Mouse (Mus musculus) midbrain, embryonic 16.5 days (tissue): ENCODE results near the gene Glyctk. TPM values are rescaled to one million over a fixed set of nuclear protein-coding genes. Genes with fewer than 3 reads are reported as not detected.

ENCODE experiments used
- ATAC-seq: fragments of 200-750 bp; cut with Nextera tagmentation; 2 replicates; pipeline ENCODE4 v1.8.0; 2017; ENCODE audit warnings: moderate TSS enrichment
- H3K27ac ChIP-seq: fragments of 300-500 bp; sonication (generic); 2 replicates; pipeline ENCODE4 v1.5.1; 2014; ENCODE audit warnings: mild to moderate bottlenecking, low read length, mixed read lengths
- H3K27me3 ChIP-seq: fragments of 300-500 bp; sonication (generic); 2 replicates; pipeline ENCODE4 v1.6.1; 2014; ENCODE audit warnings: low read depth, low read length, mixed read lengths; ENCODE audit not compliant: control insufficient read depth, insufficient read depth
- H3K36me3 ChIP-seq: fragments of 300-500 bp; sonication (generic); 2 replicates; pipeline ENCODE4 v1.6.1; 2014; ENCODE audit warnings: mild to moderate bottlenecking, low read length, moderate library complexity, mixed read lengths; ENCODE audit not compliant: control insufficient read depth, insufficient read depth
- H3K4me1 ChIP-seq: fragments of 300-500 bp; sonication (generic); 2 replicates; pipeline ENCODE4 v1.6.1; 2014; ENCODE audit warnings: mild to moderate bottlenecking, low read length, mixed read lengths; ENCODE audit not compliant: control insufficient read depth, insufficient read depth
- H3K4me2 ChIP-seq: fragments of 300-500 bp; sonication (generic); 2 replicates; pipeline ENCODE4 v1.6.1; 2014; ENCODE audit warnings: mild to moderate bottlenecking, low read length, mixed read lengths
- H3K4me3 ChIP-seq: fragments of 300-500 bp; sonication (generic); 2 replicates; pipeline ENCODE4 v1.5.1; 2014; ENCODE audit warnings: low read depth, mild to moderate bottlenecking, low read length, moderate library complexity, mixed read lengths
- H3K9ac ChIP-seq: fragments of 300-500 bp; sonication (generic); 2 replicates; pipeline ENCODE4 v1.6.1; 2014; ENCODE audit warnings: low read depth, low read length, mixed read lengths
- H3K9me3 ChIP-seq: fragments of 300-500 bp; sonication (generic); replicated peaks from 2 replicates; pipeline ENCODE4 v1.6.1; 2014; ENCODE audit warnings: mild to moderate bottlenecking, low read length, mixed read lengths; ENCODE audit not compliant: control insufficient read depth, poor library complexity, severe bottlenecking
- WGBS: fragments of 180-500 bp; shearing (Covaris S2); extraction: QIAGEN DNeasy Blood & Tissue Kit; methylation state at CpG from one replicate; pipeline ENCODE4 v1.1.7; 2014; 5-methylcytosine and 5-hydroxymethylcytosine counted together
- polyA plus RNA-seq: library from polyadenylated mRNA; unstranded; fragments of >200 nt; fragmentation: Nextera tagmentation; extraction: Ambion mirVana; gene quantifications from 2 replicates; pipeline ENCODE4 v1.2.1, GENCODE M21; 2015

Glyctk gene
- polyA plus RNA-seq, result 3.5 and 3.9 TPM in 2 replicates

DNA sequence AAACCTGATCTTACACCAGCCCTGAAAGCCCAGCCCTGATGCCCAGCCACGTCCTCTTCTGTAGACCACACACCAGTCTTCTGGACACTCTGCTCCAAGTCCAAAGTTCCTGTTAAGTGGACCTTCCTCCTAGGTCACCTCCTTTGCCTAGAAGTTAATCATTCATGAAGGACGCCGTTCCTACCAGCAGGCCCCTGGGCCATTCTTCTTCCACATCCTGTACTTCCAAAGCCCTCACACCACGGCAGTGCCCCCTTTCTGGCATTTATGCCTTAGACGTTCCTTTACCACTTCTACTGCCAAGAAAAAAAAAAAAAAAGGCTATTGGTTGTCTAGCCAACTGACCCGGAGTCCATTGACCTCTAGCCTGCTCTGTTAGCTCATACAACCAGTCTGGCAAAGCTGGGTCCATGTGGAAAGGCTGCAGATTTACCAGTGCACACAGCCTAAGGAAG lies at the start of gene Glyctk:
Gene Glyctk, minus strand, starts transcription at position 102 of the 455 bp plus-strand sequence.
- H3K36me3 ChIP-seq, result peaks cover under 1% of the 10 kb centered on the region; the same call in 1 of the 2 replicates
- no peaks in the 10 kb centered on the region for H3K9me3 ChIP-seq
- H3K4me3 ChIP-seq, result no peak within 1 kb of the TSS
- 80% methylated on average over 6 of the region's 6 CpGs for WGBS
- no peak within 1 kb of the TSS for H3K27ac ChIP-seq
- no peak within 1 kb of the TSS for H3K4me2 ChIP-seq
- no peak within 1 kb of the TSS for H3K9ac ChIP-seq
- ATAC-seq, result no peak
- no peaks in the 10 kb centered on the region for H3K27me3 ChIP-seq
- H3K4me1 ChIP-seq, result peaks cover 12% of the 10 kb centered on the region

DNA sequence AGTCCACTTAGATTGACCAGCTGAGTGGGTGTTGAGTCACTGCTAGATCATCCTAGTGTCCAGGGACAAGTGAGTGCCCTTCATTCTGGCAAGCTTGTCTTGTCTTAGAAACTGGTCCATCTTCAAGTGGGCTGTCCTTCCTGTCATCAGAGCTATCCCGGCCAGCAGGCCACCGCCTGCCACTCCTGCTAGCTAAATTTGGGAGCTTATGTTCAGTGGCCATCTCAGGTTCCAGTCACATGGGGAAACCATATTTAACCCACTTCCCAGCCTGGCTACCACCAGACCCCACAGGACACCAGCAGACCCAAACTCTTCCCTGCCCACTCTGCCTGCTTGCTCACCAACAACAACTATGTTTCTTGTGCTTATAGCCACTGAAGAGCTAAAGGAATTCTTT lies 48.6 kb upstream of the Glyctk start:
- 92% methylated on average over 2 of the region's 2 CpGs for WGBS
- peaks cover 32% of the 10 kb centered on the region for H3K4me1 ChIP-seq
- ATAC-seq, result no peak
- H3K9ac ChIP-seq, result no peak overlapping the region
- no peak overlapping the region for H3K27ac ChIP-seq
- no peak overlapping the region for H3K4me3 ChIP-seq
- H3K9me3 ChIP-seq, result no peaks in the 10 kb centered on the region
- no peaks in the 10 kb centered on the region for H3K27me3 ChIP-seq
- 0 out of 2 replicates have a peak, but pooled peaks cover 3% of the 10 kb centered on the region for H3K36me3 ChIP-seq
- no peak overlapping the region for H3K4me2 ChIP-seq

DNA sequence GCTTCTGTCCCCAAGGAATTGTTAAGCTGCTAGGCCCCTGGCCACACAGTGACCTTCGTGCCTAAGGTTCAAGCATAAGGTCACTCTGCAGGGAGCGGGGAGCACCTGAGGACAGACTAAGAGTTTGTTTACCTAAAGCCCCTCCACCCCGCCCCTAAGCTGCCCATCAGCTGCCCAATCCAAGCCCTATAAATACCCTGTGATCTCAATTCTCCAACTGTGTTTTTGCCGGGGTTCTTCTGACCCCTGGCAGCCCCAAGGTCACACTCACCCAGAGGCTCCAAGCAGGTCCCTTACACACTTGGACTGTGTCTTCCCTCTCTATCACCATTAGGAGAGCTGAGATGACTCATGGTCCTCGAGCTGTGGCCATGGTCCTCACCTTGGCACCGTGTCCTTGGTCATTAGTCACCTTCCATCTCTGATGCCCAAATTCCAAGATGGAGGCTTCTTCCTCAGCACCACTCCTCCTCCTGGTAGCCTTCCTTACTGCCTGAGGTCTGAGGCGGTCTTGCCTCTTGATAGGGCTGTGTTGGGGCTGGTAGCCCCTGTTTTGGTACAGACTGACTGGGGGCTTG lies 47.9 kb upstream of the Glyctk start:
- no peak for ATAC-seq
- H3K9ac ChIP-seq, result no peak overlapping the region
- no peaks in the 10 kb centered on the region for H3K9me3 ChIP-seq
- no peaks in the 10 kb centered on the region for H3K27me3 ChIP-seq
- 87% methylated on average over 7 of the region's 7 CpGs for WGBS
- H3K4me1 ChIP-seq, result peaks cover 29% of the 10 kb centered on the region
- H3K27ac ChIP-seq, result no peak overlapping the region
- H3K4me3 ChIP-seq, result no peak overlapping the region
- no peak overlapping the region for H3K4me2 ChIP-seq
- H3K36me3 ChIP-seq, result 0 out of 2 replicates have a peak, but pooled peaks cover 3% of the 10 kb centered on the region

DNA sequence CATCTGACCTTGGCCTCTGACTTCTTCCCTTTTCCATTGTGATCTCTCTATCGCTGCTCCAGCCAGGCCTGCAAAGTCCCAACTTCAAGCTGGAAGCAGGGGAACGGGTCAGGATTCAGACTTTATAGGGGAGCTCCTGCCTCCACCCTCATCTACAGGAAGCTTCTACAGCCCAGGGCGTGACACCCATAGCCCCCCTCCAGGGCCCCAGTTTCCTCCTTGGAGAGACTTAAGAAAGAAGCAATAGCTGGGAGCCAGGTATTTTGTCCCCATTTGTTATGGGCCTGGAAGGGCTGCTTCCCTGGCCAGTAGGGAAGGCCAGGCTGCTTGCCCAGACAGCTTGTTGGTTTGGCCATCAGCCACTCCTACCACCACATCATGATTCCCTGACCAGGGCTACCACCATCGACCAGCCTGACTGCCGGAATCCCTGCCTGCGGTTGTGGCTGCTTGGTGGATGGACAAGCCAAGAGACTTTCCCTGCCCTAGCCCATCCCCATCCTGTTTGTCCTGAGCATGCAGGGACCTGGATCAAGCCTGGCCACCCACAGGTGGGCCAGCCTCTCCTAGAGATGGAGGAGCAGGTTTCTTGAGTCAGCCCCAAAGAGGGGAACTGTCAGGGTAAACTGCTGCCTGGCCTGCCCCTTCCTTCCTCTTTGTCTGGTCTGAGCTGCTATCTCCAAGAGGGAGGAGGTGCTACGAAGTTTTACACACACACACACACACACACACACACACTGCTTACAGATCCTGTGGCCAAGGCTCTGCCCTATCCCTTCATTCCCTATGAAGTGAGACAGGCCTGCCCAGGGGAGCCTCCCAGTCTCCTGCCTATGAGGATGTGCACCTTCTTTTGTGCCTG lies 46.3 kb upstream of the Glyctk start:
- 73% methylated on average over 7 of the region's 7 CpGs for WGBS
- Histone ChIP-seq H3K4me2 (peak overlapping the region; percentile 76), H3K36me3 (0 out of 2 replicates have a peak, but pooled peaks cover 3% of the 10 kb centered on the region), H3K9ac (peak overlapping the region; percentile 87), H3K4me1 (peaks cover 29% of the 10 kb centered on the region), H3K4me3 (peak overlapping the region; percentile 74), H3K9me3 (no peaks in the 10 kb centered on the region), H3K27me3 (no peaks in the 10 kb centered on the region), H3K27ac (no peak overlapping the region)
- no peak for ATAC-seq

DNA sequence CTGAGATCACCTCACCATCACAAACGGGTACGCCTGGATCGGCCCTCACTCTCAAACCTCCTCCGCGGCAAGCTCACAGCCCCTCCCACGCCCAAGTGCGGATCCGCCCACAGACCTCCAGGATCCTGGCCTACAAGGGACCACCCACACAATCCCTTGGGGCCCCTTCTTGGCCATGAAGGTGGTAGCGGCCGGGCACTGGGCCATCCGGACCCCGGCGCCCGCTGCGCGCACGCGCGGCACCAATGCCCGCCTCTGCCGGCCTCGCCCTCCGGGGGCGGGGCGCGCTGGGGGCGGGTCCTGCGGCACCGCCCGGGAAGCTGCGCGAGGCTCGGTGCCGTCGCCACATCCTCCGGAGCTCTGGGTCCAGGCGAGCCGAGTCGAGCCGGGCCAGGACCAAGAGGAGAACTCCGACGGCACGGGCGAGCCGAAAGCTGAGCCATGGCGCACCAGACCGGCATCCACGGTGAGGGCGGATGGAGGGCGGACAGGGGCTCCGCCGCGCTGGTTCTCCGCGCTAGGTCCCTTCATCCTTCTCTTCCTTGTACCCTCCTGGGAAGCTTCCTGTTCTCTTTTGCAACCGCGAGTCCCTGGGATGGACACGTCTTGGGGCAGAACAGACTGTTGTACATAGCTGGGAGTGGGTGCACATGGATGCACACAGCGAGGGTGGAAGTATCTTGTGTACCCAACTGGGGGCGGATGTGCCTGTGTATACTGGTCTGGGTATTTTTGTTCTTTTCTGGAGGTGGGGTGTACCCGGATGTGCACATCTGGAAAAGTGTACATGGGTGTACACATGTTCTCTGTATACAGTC lies 45.1 kb upstream of the Glyctk start, which contains the start of gene Twf2:
Gene Twf2, plus strand, starts transcription at position 290 of the 818 bp plus-strand sequence.
- no peaks in the 10 kb centered on the region for H3K36me3 ChIP-seq
- H3K4me1 ChIP-seq, result peaks cover 34% of the 10 kb centered on the region
- H3K9me3 ChIP-seq, result no peaks in the 10 kb centered on the region
- H3K9ac ChIP-seq, result peak within 1 kb of the TSS; percentile 87
- WGBS, result 2% methylated on average over 60 of the region's 61 CpGs
- ATAC-seq, result peak; percentile 84
- peak within 1 kb of the TSS; percentile 66 for H3K27ac ChIP-seq
- no peaks in the 10 kb centered on the region for H3K27me3 ChIP-seq
- H3K4me3 ChIP-seq, result peak within 1 kb of the TSS; percentile 74
- peak within 1 kb of the TSS; percentile 76 for H3K4me2 ChIP-seq

DNA sequence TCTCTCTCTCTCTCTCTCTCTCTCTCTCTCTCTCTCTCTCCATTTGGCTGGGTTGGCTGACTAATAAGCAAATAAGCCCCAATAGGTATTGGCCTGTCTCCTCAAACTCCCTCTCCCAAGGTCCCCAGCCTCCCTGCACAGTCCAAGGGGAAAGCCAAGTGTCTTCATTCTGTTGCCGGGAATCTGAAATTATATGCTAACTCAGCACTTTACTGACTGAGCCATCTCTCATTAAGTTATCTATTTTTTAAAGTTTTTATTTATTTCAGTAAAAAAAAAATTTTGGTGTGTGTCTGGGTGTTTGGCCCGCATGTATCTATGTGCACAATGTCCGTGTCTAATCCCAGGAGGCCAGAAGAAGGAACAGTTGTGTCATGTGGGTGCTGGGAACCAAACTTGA lies 44.0 kb upstream of the Glyctk start:
- no peaks in the 10 kb centered on the region for H3K9me3 ChIP-seq
- H3K4me2 ChIP-seq, result peak overlapping the region; percentile 76; the same call in 1 of the 2 replicates
- H3K4me1 ChIP-seq, result peaks cover 31% of the 10 kb centered on the region
- WGBS, result 91% methylated on average over 3 of the region's 3 CpGs
- H3K36me3 ChIP-seq, result no peaks in the 10 kb centered on the region
- H3K27ac ChIP-seq, result no peak overlapping the region
- no peak overlapping the region for H3K4me3 ChIP-seq
- H3K9ac ChIP-seq, result no peak overlapping the region
- no peak for ATAC-seq
- H3K27me3 ChIP-seq, result no peaks in the 10 kb centered on the region

DNA sequence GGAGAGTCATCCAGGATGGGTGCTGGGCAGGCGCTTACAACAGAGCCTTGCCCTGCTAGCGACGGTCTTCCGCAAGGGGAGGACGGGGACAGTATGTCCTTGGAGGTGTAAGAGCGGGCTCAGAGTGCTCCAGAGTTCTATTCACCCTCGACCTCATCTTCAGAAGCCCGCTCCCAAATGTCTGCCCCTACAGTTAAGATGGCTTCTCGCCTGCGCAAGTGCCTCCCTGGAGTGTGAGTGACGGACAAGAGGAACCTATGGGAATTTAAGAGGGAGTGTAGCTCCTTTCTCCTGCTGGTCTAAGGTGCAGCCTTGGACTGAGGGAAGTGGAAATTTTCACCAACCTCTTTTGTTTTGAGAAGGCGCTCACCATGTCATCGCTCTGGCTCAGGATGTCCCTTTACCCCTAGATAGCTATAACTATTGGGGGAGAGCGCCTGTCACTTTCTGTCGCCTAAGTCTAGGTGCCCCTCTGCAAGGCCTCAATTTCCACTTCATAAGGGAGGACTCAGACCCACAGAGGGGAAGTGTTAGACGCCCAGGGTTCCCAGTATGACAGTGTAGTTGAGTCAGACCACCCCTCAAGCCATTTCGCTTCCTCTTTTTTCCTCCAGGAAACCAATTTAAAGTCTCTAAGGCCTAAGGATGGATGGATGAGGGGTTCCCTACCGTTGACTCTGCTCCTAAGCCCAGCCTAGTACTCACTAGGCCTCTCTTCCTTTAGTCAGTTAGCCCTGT lies 41.8 kb upstream of the Glyctk start, which contains the start of gene Ppm1m:
Gene Ppm1m, minus strand, starts transcription at position 212 of the 738 bp plus-strand sequence.
- Histone ChIP-seq H3K4me3 (peak within 1 kb of the TSS; percentile 55), H3K4me2 (peak within 1 kb of the TSS; percentile 77), H3K9me3 (no peaks in the 10 kb centered on the region), H3K27ac (no peak within 1 kb of the TSS), H3K27me3 (no peaks in the 10 kb centered on the region), H3K36me3 (no peaks in the 10 kb centered on the region), H3K9ac (peak within 1 kb of the TSS; percentile 72), H3K4me1 (peaks cover 22% of the 10 kb centered on the region)
- no peak for ATAC-seq
- WGBS, result 45% methylated on average over 18 of the region's 18 CpGs

DNA sequence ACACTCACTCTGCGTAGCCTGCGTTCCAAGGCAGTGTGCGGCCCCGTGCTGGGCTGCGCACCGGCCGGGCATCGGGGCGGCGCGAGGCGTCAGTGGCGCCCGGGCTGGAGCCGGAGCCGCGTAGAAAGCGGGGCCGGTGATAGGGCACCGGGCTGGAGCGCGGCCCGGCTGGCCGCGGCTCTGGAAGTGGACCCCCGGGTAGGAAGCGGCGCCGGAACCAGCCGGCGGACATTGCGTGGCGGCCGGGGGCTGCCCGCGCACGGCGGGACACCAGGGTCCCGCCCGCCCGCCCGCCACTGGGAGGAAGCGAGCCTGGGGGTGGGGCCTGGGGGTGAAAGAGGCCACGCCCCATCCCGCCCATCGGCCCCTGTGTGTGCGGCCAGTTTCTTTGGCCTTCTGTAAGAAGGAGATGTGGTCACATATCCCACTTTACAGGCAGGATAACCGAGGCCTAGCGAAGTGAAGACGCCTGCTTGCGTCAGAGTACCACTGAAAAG lies 41.1 kb upstream of the Glyctk start:
- Histone ChIP-seq H3K4me2 (peak overlapping the region; percentile 77), H3K9ac (peak overlapping the region; percentile 72), H3K27ac (no peak overlapping the region), H3K4me3 (peak overlapping the region; percentile 55), H3K27me3 (no peaks in the 10 kb centered on the region), H3K4me1 (peaks cover 15% of the 10 kb centered on the region), H3K9me3 (no peaks in the 10 kb centered on the region), H3K36me3 (no peaks in the 10 kb centered on the region)
- no peak for ATAC-seq
- under 1% methylated on average over 44 of the region's 51 CpGs for WGBS
